Mouse (Mus musculus): ENCODE data around the gene Neurod1. TPM values are rescaled to one million over a fixed set of nuclear protein-coding genes. Genes with fewer than 3 reads are reported as not detected.

Gene Neurod1
- total and polyA plus RNA-seq, 3 experiments = not detected

DNA sequence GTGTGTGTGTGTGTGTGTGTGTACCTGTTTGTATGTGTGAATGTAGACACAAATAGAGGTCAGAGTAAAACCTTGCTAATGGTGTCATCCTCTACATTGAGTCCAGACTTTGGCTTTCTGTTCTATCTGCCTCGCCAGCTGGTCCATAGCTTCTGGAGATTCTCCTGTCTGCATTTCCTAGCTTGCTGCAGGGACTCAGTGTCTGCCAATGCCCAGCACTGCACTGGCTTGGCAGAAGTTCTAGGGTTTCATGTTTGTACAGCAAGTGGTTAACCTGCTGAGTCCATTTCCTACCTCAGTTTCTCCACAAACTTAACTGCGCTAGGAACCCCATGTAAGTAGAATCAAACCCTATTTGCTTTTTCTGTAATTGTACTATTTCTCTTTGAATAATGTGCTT is 26.0 kb upstream of the Neurod1 start:
- TF ChIP-seq USF2 (IDR thresholded peaks at IDR 0.05; ENCODE audit: borderline replicate concordance in 1 of 2, insufficient read depth in 1 of 2, low read depth in 1 of 2, low read length in 2 of 2) = no peak
- TF ChIP-seq USF1 (IDR thresholded peaks at IDR 0.05; ENCODE audit: low read depth, low read length) = no peak
- no peak for TF ChIP-seq MAZ (IDR thresholded peaks at IDR 0.05; ENCODE audit: low read depth, low read length)
- TF ChIP-seq POLR2AphosphoS2 (IDR thresholded peaks at IDR 0.05; ENCODE audit: low read length) = no peak
- TF ChIP-seq NELFE (IDR thresholded peaks at IDR 0.05; ENCODE audit: low read depth, low read length) = no peak
- no peak for TF ChIP-seq TAL1 (IDR thresholded peaks at IDR 0.05; ENCODE audit: low read length)
- TF ChIP-seq POLR2A (IDR thresholded peaks at IDR 0.05; ENCODE audit: control insufficient read depth in 1 of 2, insufficient read depth in 1 of 2, low read depth in 1 of 2, low read length in 2 of 2, poor library complexity in 1 of 2) = no peak
- no peak for TF ChIP-seq MAX (IDR thresholded peaks at IDR 0.05; ENCODE audit: low read length)
- TF ChIP-seq ELF1 (IDR thresholded peaks at IDR 0.05; ENCODE audit: low read depth, low read length) = no peak
- TF ChIP-seq GABPA (IDR thresholded peaks at IDR 0.05; ENCODE audit: low read depth, low read length) = no peak
- TF ChIP-seq RCOR1 (IDR thresholded peaks at IDR 0.05; ENCODE audit: low read depth, low read length) = no peak
- TF ChIP-seq TBP (IDR thresholded peaks at IDR 0.05; ENCODE audit: low read depth, low read length) = no peak
- no peak for TF ChIP-seq KAT2A (conservative IDR thresholded peaks at IDR 0.05; ENCODE audit: low read depth, low read length)
- no peak for TF ChIP-seq E2F4 (IDR thresholded peaks at IDR 0.05; ENCODE audit: borderline replicate concordance, low read depth, low read length)
- no peak for TF ChIP-seq ZKSCAN1 (IDR thresholded peaks at IDR 0.05; ENCODE audit: low read depth, low read length)
- TF ChIP-seq RAD21 (IDR thresholded peaks at IDR 0.05; ENCODE audit: low read depth, low read length) = no peak
- no peak for TF ChIP-seq NRF1 (IDR thresholded peaks at IDR 0.05; ENCODE audit: insufficient read depth, low read depth, low read length, poor library complexity, severe bottlenecking)
- no peak for TF ChIP-seq CTCF (IDR thresholded peaks at IDR 0.05 in 2 of 3, conservative IDR thresholded peaks at IDR 0.05 in 1 of 3; ENCODE audit: control insufficient read depth in 1 of 3, insufficient read depth in 1 of 3, low read depth in 2 of 3, low read length in 3 of 3, poor library complexity in 1 of 3, severe bottlenecking in 1 of 3)
- TF ChIP-seq TCF12 (IDR thresholded peaks at IDR 0.05; ENCODE audit: low read depth, low read length) = no peak
- no peak for TF ChIP-seq BHLHE40 (IDR thresholded peaks at IDR 0.05; ENCODE audit: borderline replicate concordance, low read depth, low read length)
- Histone ChIP-seq H3K27ac (ENCODE audit: control insufficient read depth, low read depth, low read length) (no peak overlapping the region), H3K27me3 (ENCODE audit: control insufficient read depth in 1 of 2, insufficient read depth in 2 of 2, low read length in 2 of 2) (peaks cover 5 to 8% of the 10 kb centered on the region in 2 experiments; a peak in 3 of 4 replicates), H3K4me1 (ENCODE audit: control insufficient read depth in 1 of 2, insufficient read depth in 2 of 2, low read length in 2 of 2) (no peaks in the 10 kb centered on the region), H3K4me3 (ENCODE audit: control insufficient read depth in 1 of 2, insufficient read depth in 1 of 2, low read depth in 2 of 2, low read length in 2 of 2) (no peak overlapping the region), H3K36me3 (ENCODE audit: control insufficient read depth in 1 of 2, insufficient read depth in 2 of 2, low read length in 2 of 2) (no peaks in the 10 kb centered on the region), H3K79me2 (ENCODE audit: control insufficient read depth, insufficient read depth, low read length, poor library complexity) (no peaks in the 10 kb centered on the region), H3K9ac (ENCODE audit: control insufficient read depth, low read depth, low read length, poor library complexity, severe bottlenecking) (no peak overlapping the region), H3K9me3 (replicated peaks; ENCODE audit: insufficient read depth, low read length) (no peaks in the 10 kb centered on the region)
- no peak for DNase-seq (ENCODE audit: low read depth, low spot score)

DNA sequence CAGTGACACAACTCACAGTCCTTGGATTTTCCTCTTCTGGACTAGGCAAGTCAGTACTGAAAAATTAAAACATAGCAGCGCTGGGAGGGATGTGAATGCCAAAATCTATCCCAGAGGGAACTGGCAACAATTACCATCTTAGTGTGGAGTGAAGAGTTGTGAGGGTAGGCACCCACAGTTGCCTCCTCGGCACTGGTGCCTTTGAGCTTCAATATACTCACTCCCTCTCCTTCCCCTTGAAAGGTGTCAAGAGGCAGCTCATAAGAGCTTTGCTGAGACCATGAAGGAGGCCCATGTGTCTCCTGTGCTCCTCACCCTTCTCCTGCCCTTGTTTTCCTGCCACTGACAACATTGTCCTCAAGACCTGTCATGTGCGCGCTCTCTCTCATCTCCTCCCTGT is 5.9 kb upstream of the Neurod1 start:
- Histone ChIP-seq H3K27me3 (ENCODE audit: control insufficient read depth in 1 of 2, insufficient read depth in 2 of 2, low read length in 2 of 2) (no peaks in the 10 kb centered on the region; a peak in 1 of 4 replicates), H3K36me3 (ENCODE audit: control insufficient read depth in 1 of 2, insufficient read depth in 2 of 2, low read length in 2 of 2) (no peaks in the 10 kb centered on the region), H3K9me3 (replicated peaks; ENCODE audit: insufficient read depth, low read length) (no peaks in the 10 kb centered on the region), H3K9ac (ENCODE audit: control insufficient read depth, low read depth, low read length, poor library complexity, severe bottlenecking) (no peak overlapping the region), H3K79me2 (ENCODE audit: control insufficient read depth, insufficient read depth, low read length, poor library complexity) (no peaks in the 10 kb centered on the region), H3K4me1 (ENCODE audit: control insufficient read depth in 1 of 2, insufficient read depth in 2 of 2, low read length in 2 of 2) (no peaks in the 10 kb centered on the region), H3K27ac (ENCODE audit: control insufficient read depth, low read depth, low read length) (no peak overlapping the region), H3K4me3 (ENCODE audit: control insufficient read depth in 1 of 2, insufficient read depth in 1 of 2, low read depth in 2 of 2, low read length in 2 of 2) (no peak overlapping the region)
- DNase-seq (ENCODE audit: low read depth, low spot score) = no peak
- no peak for TF ChIP-seq TCF12 (IDR thresholded peaks at IDR 0.05; ENCODE audit: low read depth, low read length)
- no peak for TF ChIP-seq ZC3H11A (IDR thresholded peaks at IDR 0.05; ENCODE audit: low read depth, low read length)
- no peak for TF ChIP-seq ZMIZ1 (IDR thresholded peaks at IDR 0.05; ENCODE audit: low read depth, low read length)
- no peak for TF ChIP-seq CTCF (IDR thresholded peaks at IDR 0.05 in 2 of 3, conservative IDR thresholded peaks at IDR 0.05 in 1 of 3; ENCODE audit: control insufficient read depth in 1 of 3, insufficient read depth in 1 of 3, low read depth in 2 of 3, low read length in 3 of 3, poor library complexity in 1 of 3, severe bottlenecking in 1 of 3)
- TF ChIP-seq MAX (IDR thresholded peaks at IDR 0.05; ENCODE audit: low read length) = no peak
- TF ChIP-seq MYC (IDR thresholded peaks at IDR 0.05; ENCODE audit: low read depth, low read length) = no peak
- no peak for TF ChIP-seq MEF2A (IDR thresholded peaks at IDR 0.05; ENCODE audit: extremely low read depth, insufficient replicate concordance, low read depth, low read length, poor library complexity, severe bottlenecking)
- no peak for TF ChIP-seq RCOR1 (IDR thresholded peaks at IDR 0.05; ENCODE audit: low read depth, low read length)
- no peak for TF ChIP-seq POLR2A (IDR thresholded peaks at IDR 0.05; ENCODE audit: control insufficient read depth in 1 of 2, insufficient read depth in 1 of 2, low read depth in 1 of 2, low read length in 2 of 2, poor library complexity in 1 of 2)
- TF ChIP-seq RAD21 (IDR thresholded peaks at IDR 0.05; ENCODE audit: low read depth, low read length) = no peak
- TF ChIP-seq SIN3A (IDR thresholded peaks at IDR 0.05; ENCODE audit: low read length) = no peak
- TF ChIP-seq MXI1 (IDR thresholded peaks at IDR 0.05; ENCODE audit: low read depth, low read length) = no peak
- no peak for TF ChIP-seq MYB (IDR thresholded peaks at IDR 0.05; ENCODE audit: low read depth, low read length)
- TF ChIP-seq POLR2AphosphoS2 (IDR thresholded peaks at IDR 0.05; ENCODE audit: low read length) = no peak
- no peak for TF ChIP-seq NELFE (IDR thresholded peaks at IDR 0.05; ENCODE audit: low read depth, low read length)
- TF ChIP-seq TAL1 (IDR thresholded peaks at IDR 0.05; ENCODE audit: low read length) = no peak
- TF ChIP-seq ZNF384 (IDR thresholded peaks at IDR 0.05; ENCODE audit: low read depth, low read length) = no peak
- no peak for TF ChIP-seq SMC3 (IDR thresholded peaks at IDR 0.05; ENCODE audit: low read depth, low read length)
- TF ChIP-seq CHD2 (IDR thresholded peaks at IDR 0.05; ENCODE audit: low read length) = no peak
